Mouse (Mus musculus): ENCODE measurements at regions not wholly inside any gene's neighbourhood (a gene's known extent, or its start where the extent isn't known, plus 50 kb on each side); places are given as distances from the start of the nearest gene placed in this dataset.
"Not testable (repeated sequence)": the region's sequence is repeated elsewhere in the genome, so short reads cannot be mapped to it uniquely, and the experiment has no call there.

DNA sequence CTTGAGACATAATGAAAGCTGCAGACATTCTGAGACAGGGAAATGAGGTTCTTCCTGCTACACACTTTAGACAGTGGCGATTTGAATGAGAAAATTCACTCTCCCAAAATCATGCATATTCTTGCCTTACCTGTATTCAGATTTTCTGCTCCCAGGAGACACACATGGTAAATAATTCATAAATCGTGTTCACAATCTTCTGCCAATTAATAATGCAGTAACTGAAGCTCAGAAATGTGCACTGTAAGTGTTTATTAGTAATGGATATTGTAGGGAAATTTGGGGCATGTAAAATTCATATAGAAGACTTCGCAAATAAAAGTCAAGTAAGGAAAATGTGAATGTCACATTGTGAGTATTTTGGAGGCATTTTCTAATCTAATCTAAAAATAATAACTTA is 830.2 kb downstream of the Rab28 start:
- Histone ChIP-seq H3K4me3 (no peak overlapping the region), H3K27me3 (no peaks in the 10 kb centered on the region), H3K4me2 (replicated peaks) (no peak overlapping the region), H3K27ac (replicated peaks) (no peak overlapping the region), H3K4me1 (no peaks in the 10 kb centered on the region), H3K9me3 (no peaks in the 10 kb centered on the region), H3K9ac (replicated peaks) (no peak overlapping the region), H3K36me3 (no peaks in the 10 kb centered on the region)
- no peak for ATAC-seq (replicated peaks)
- WGBS: 76% methylated on average over 3 of the region's 3 CpGs

DNA sequence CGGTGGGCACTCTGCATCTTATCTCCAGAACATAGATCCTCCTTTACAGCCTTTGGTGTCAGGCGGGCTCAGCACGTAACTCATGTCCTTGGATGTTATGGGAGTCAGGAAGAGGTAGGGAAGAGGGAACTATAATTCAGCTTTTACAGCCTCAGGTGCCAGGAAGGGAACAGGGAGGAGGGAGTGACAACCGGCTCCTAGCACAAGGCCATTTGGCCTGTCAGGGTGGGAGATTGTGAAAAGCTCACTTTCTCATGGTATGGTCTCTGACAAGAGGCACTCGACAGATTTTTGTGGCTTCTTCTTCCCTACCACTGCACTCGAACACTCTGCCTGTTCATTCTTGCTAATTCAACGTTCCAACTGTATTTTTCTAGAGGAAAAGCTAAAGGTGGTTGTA is 845.6 kb downstream of the Rab28 start:
- H3K4me2 ChIP-seq (replicated peaks); H3K9me3 ChIP-seq; H3K27me3 ChIP-seq; ATAC-seq (replicated peaks); H3K36me3 ChIP-seq; H3K4me1 ChIP-seq; H3K27ac ChIP-seq (replicated peaks); H3K9ac ChIP-seq (replicated peaks); H3K4me3 ChIP-seq: not testable (repeated sequence)
- WGBS: 92% methylated on average over 7 of the region's 7 CpGs
